Mouse (Mus musculus) limb, embryonic 13.5 days (tissue): ENCODE measurements at regions not wholly inside any gene's neighbourhood (a gene's known extent, or its start where the extent isn't known, plus 50 kb on each side); places are given as distances from the start of the nearest gene placed in this dataset.

Experiments
- ATAC-seq: fragments of 200-750 bp; cut with Nextera tagmentation; 2 replicates; pipeline ENCODE4 v1.8.0; 2017; ENCODE audit warnings: low read depth, moderate number of reproducible peaks, moderate TSS enrichment; ENCODE audit not compliant: low FRiP score
- H3K27ac ChIP-seq: fragments of 300-500 bp; sonication (generic); 2 replicates; pipeline ENCODE4 v1.5.1; 2015; ENCODE audit warnings: inconsistent platforms, mild to moderate bottlenecking, moderate library complexity
- H3K27me3 ChIP-seq: fragments of 300-500 bp; sonication (generic); 2 replicates; pipeline ENCODE4 v1.6.1; 2015; ENCODE audit warnings: mild to moderate bottlenecking, inconsistent platforms
- H3K36me3 ChIP-seq: fragments of 300-500 bp; sonication (generic); 2 replicates; pipeline ENCODE4 v1.6.1; 2015; ENCODE audit warnings: inconsistent platforms, mild to moderate bottlenecking, moderate library complexity
- H3K4me1 ChIP-seq: fragments of 300-500 bp; sonication (generic); 2 replicates; pipeline ENCODE4 v1.6.1; 2015; ENCODE audit warnings: inconsistent platforms
- H3K4me2 ChIP-seq: fragments of 300-500 bp; sonication (generic); replicated peaks from 2 replicates; pipeline ENCODE4 v1.6.1; 2015; ENCODE audit warnings: inconsistent platforms, mild to moderate bottlenecking, moderate library complexity
- H3K4me3 ChIP-seq: fragments of 300-500 bp; sonication (generic); 2 replicates; pipeline ENCODE4 v1.5.1; 2015; ENCODE audit warnings: moderate library complexity, mild to moderate bottlenecking, inconsistent platforms
- H3K9ac ChIP-seq: fragments of 300-500 bp; sonication (generic); 2 replicates; pipeline ENCODE4 v1.6.1; 2015; ENCODE audit warnings: mild to moderate bottlenecking, inconsistent platforms
- H3K9me3 ChIP-seq: fragments of 300-500 bp; sonication (generic); 2 replicates; pipeline ENCODE4 v1.6.1; 2016; ENCODE audit warnings: inconsistent platforms
- WGBS: fragments of 180-500 bp; shearing (Covaris S2); methylation state at CpG from one replicate; pipeline ENCODE4 v1.1.7; 2015; 5-methylcytosine and 5-hydroxymethylcytosine counted together

GRCm38 (mm10) chr3:41408423-41408820 is 147.1 kb upstream of the Jade1 start:
- Histone ChIP-seq H3K4me3 (peak overlapping the region; percentile 39), H3K9me3 (no peaks in the 10 kb centered on the region), H3K27me3 (no peaks in the 10 kb centered on the region), H3K36me3 (no peaks in the 10 kb centered on the region), H3K4me1 (peaks cover 12% of the 10 kb centered on the region), H3K4me2 (peak overlapping the region; percentile 66), H3K27ac (no peak overlapping the region), H3K9ac (peak overlapping the region; percentile 46; the same call in 1 of the 2 replicates)
- peak; percentile 82 for ATAC-seq
- WGBS: 14% methylated on average over 14 of the region's 14 CpGs

GRCm38 (mm10) chr3:41407988-41408387 is 147.5 kb upstream of the Jade1 start:
- Histone ChIP-seq H3K9me3 (no peaks in the 10 kb centered on the region), H3K4me2 (peak overlapping the region; percentile 66), H3K27ac (no peak overlapping the region), H3K4me1 (peaks cover 12% of the 10 kb centered on the region), H3K9ac (no peak overlapping the region), H3K4me3 (peak overlapping the region; percentile 39; the same call in 1 of the 2 replicates), H3K27me3 (no peaks in the 10 kb centered on the region), H3K36me3 (no peaks in the 10 kb centered on the region)
- whole genome bisulfite sequencing: 75% methylated on average over 9 of the region's 9 CpGs
- peak; percentile 52; the same call in 1 of the 2 replicates for ATAC-seq

GRCm38 (mm10) chr3:41407520-41407919 is 148.0 kb upstream of the Jade1 start:
- Histone ChIP-seq H3K9me3 (no peaks in the 10 kb centered on the region), H3K27me3 (no peaks in the 10 kb centered on the region), H3K4me1 (peaks cover 12% of the 10 kb centered on the region), H3K4me3 (no peak overlapping the region), H3K36me3 (no peaks in the 10 kb centered on the region), H3K4me2 (no peak overlapping the region), H3K9ac (no peak overlapping the region), H3K27ac (no peak overlapping the region)
- 69% methylated on average over 1 of the region's 1 CpGs for WGBS
- no peak for ATAC-seq

GRCm38 (mm10) chr3:41401881-41402280 is 153.7 kb upstream of the Jade1 start:
- H3K4me1 ChIP-seq: no peaks in the 10 kb centered on the region
- no peaks in the 10 kb centered on the region for H3K27me3 ChIP-seq
- H3K9me3 ChIP-seq: no peaks in the 10 kb centered on the region
- ATAC-seq: no peak
- H3K36me3 ChIP-seq: no peaks in the 10 kb centered on the region
- 86% methylated on average over 4 of the region's 4 CpGs for WGBS
- no peak overlapping the region for H3K4me3 ChIP-seq
- no peak overlapping the region for H3K27ac ChIP-seq
- no peak overlapping the region for H3K9ac ChIP-seq
- H3K4me2 ChIP-seq: no peak overlapping the region

- H3K27ac ChIP-seq: no peak overlapping the region
- H3K9ac ChIP-seq: no peak overlapping the region
- 23% methylated on average over 6 of the region's 6 CpGs for WGBS
- H3K9me3 ChIP-seq: no peaks in the 10 kb centered on the region
- no peaks in the 10 kb centered on the region for H3K36me3 ChIP-seq
- H3K4me1 ChIP-seq: 0 out of 2 replicates have a peak, but pooled peaks cover 7% of the 10 kb centered on the region
- H3K27me3 ChIP-seq: no peaks in the 10 kb centered on the region; the same call in 1 of the 2 replicates
- H3K4me3 ChIP-seq: no peak overlapping the region
- no peak overlapping the region for H3K4me2 ChIP-seq
- no peak for ATAC-seq
Measured at GRCm38 (mm10) chr3:41389868-41390267, 165.7 kb upstream of the Jade1 start.

- 76% methylated on average over 9 of the region's 9 CpGs for WGBS
- Histone ChIP-seq H3K27me3 (no peaks in the 10 kb centered on the region; the same call in 1 of the 2 replicates), H3K36me3 (no peaks in the 10 kb centered on the region), H3K9me3 (no peaks in the 10 kb centered on the region), H3K9ac (no peak overlapping the region), H3K27ac (no peak overlapping the region), H3K4me2 (no peak overlapping the region), H3K4me3 (no peak overlapping the region), H3K4me1 (peaks cover 11% of the 10 kb centered on the region; the same call in 1 of the 2 replicates)
- no peak for ATAC-seq
Measured at GRCm38 (mm10) chr3:41387469-41388212, 167.9 kb upstream of the Jade1 start.

GRCm38 (mm10) chr3:41386299-41386698 is 169.2 kb upstream of the Jade1 start:
- H3K4me2 ChIP-seq: no peak overlapping the region
- H3K9me3 ChIP-seq: no peaks in the 10 kb centered on the region
- H3K27me3 ChIP-seq: no peaks in the 10 kb centered on the region; the same call in 1 of the 2 replicates
- no peaks in the 10 kb centered on the region for H3K36me3 ChIP-seq
- H3K27ac ChIP-seq: no peak overlapping the region
- H3K4me1 ChIP-seq: peaks cover 11% of the 10 kb centered on the region; the same call in 1 of the 2 replicates
- WGBS: 66% methylated on average over 5 of the region's 5 CpGs
- no peak overlapping the region for H3K4me3 ChIP-seq
- ATAC-seq: no peak
- H3K9ac ChIP-seq: no peak overlapping the region

GRCm38 (mm10) chr3:41384410-41384809 is 171.1 kb upstream of the Jade1 start:
- peaks cover 9% of the 10 kb centered on the region; the same call in 1 of the 2 replicates for H3K4me1 ChIP-seq
- no peak overlapping the region for H3K4me3 ChIP-seq
- H3K9me3 ChIP-seq: no peaks in the 10 kb centered on the region
- H3K27me3 ChIP-seq: no peaks in the 10 kb centered on the region; the same call in 1 of the 2 replicates
- H3K36me3 ChIP-seq: no peaks in the 10 kb centered on the region
- H3K4me2 ChIP-seq: no peak overlapping the region
- H3K9ac ChIP-seq: no peak overlapping the region
- no peak overlapping the region for H3K27ac ChIP-seq
- WGBS: 26% methylated on average over 10 of the region's 10 CpGs
- no peak for ATAC-seq

GRCm38 (mm10) chr3:41378576-41378975 is 177.0 kb upstream of the Jade1 start:
- H3K27ac ChIP-seq: no peak overlapping the region
- peaks cover 7% of the 10 kb centered on the region; the same call in 1 of the 2 replicates for H3K4me1 ChIP-seq
- H3K27me3 ChIP-seq: no peaks in the 10 kb centered on the region
- no peaks in the 10 kb centered on the region for H3K36me3 ChIP-seq
- H3K9ac ChIP-seq: no peak overlapping the region
- ATAC-seq: no peak
- H3K9me3 ChIP-seq: no peaks in the 10 kb centered on the region
- 76% methylated on average over 5 of the region's 5 CpGs for WGBS
- H3K4me2 ChIP-seq: no peak overlapping the region
- no peak overlapping the region for H3K4me3 ChIP-seq

GRCm38 (mm10) chr3:41377826-41378406 is 177.6 kb upstream of the Jade1 start:
- no peak overlapping the region for H3K4me3 ChIP-seq
- no peak overlapping the region for H3K9ac ChIP-seq
- WGBS: 72% methylated on average over 5 of the region's 5 CpGs
- ATAC-seq: no peak
- no peak overlapping the region for H3K27ac ChIP-seq
- no peak overlapping the region for H3K4me2 ChIP-seq
- H3K9me3 ChIP-seq: no peaks in the 10 kb centered on the region
- no peaks in the 10 kb centered on the region for H3K27me3 ChIP-seq
- no peaks in the 10 kb centered on the region for H3K36me3 ChIP-seq
- H3K4me1 ChIP-seq: peaks cover 9% of the 10 kb centered on the region; the same call in 1 of the 2 replicates

GRCm38 (mm10) chr3:41376848-41377582 is 178.5 kb upstream of the Jade1 start:
- ATAC-seq: no peak; the same call in 1 of the 2 replicates
- WGBS: 66% methylated on average over 6 of the region's 6 CpGs
- H3K27ac ChIP-seq: no peak overlapping the region

More at GRCm38 (mm10) chr3:41376848-41377582, 178.5 kb upstream of the Jade1 start:
- H3K36me3 ChIP-seq: no peaks in the 10 kb centered on the region
- H3K4me2 ChIP-seq: no peak overlapping the region
- H3K4me1 ChIP-seq: peaks cover 9% of the 10 kb centered on the region; the same call in 1 of the 2 replicates
- H3K9me3 ChIP-seq: no peaks in the 10 kb centered on the region
- H3K27me3 ChIP-seq: no peaks in the 10 kb centered on the region
- H3K9ac ChIP-seq: no peak overlapping the region
- H3K4me3 ChIP-seq: no peak overlapping the region
